Mouse (Mus musculus) CH12.LX (cell line): ENCODE measurements at regions not wholly inside any gene's neighbourhood (a gene's known extent, or its start where the extent isn't known, plus 50 kb on each side); places are given as distances from the start of the nearest gene placed in this dataset.
"Not testable (repeated sequence)": the region's sequence is repeated elsewhere in the genome, so short reads cannot be mapped to it uniquely, and the experiment has no call there.

ENCODE experiments used
- CHD2 ChIP-seq: IDR thresholded peaks from 2 replicates; pipeline ENCODE4 v1.6.1; 2011; ENCODE audit warnings: low read length, improper control_type of control experiment
- CTCF ChIP-seq, 2 experiments: IDR thresholded peaks in 1 of 2; conservative IDR thresholded peaks in 1 of 2; 2 replicates each; pipeline ENCODE4 v1.5.1; 2011 to 2012; ENCODE audit warnings: low read depth in 2 of 2, low read length in 2 of 2, improper control_type of control experiment in 1 of 2, inconsistent platforms in 1 of 2, mild to moderate bottlenecking in 1 of 2, moderate library complexity in 1 of 2
- E2F4 ChIP-seq: IDR thresholded peaks from 2 replicates; pipeline ENCODE4 v1.6.1; 2011; ENCODE audit warnings: low read depth, low read length, improper control_type of control experiment; ENCODE audit not compliant: insufficient replicate concordance
- ETS1 ChIP-seq: conservative IDR thresholded peaks from 2 replicates; pipeline ENCODE4 v1.6.1; 2012; ENCODE audit warnings: low read depth, mild to moderate bottlenecking, inconsistent platforms, low read length, improper control_type of control experiment, moderate library complexity
- HCFC1 ChIP-seq: IDR thresholded peaks from 2 replicates; pipeline ENCODE4 v1.6.1; 2012; ENCODE audit warnings: low read depth, mild to moderate bottlenecking, inconsistent platforms, low read length, improper control_type of control experiment
- IRF4 ChIP-seq: IDR thresholded peaks from 2 replicates; pipeline ENCODE4 v1.6.1; 2014; ENCODE audit warnings: low read depth, mild to moderate bottlenecking, inconsistent platforms, low read length, improper control_type of control experiment
- RAD21 ChIP-seq: IDR thresholded peaks from 2 replicates; pipeline ENCODE4 v1.6.1; 2011; ENCODE audit warnings: low read depth, mild to moderate bottlenecking, low read length, improper control_type of control experiment, moderate library complexity
- TCF12 ChIP-seq: IDR thresholded peaks from 2 replicates; pipeline ENCODE4 v1.6.1; 2014; ENCODE audit warnings: low read depth, mild to moderate bottlenecking, inconsistent platforms, low read length, improper control_type of control experiment
- ZC3H11A ChIP-seq: IDR thresholded peaks from 2 replicates; pipeline ENCODE4 v1.6.1; 2012; ENCODE audit warnings: low read depth, mild to moderate bottlenecking, inconsistent platforms, low read length, improper control_type of control experiment

DNA sequence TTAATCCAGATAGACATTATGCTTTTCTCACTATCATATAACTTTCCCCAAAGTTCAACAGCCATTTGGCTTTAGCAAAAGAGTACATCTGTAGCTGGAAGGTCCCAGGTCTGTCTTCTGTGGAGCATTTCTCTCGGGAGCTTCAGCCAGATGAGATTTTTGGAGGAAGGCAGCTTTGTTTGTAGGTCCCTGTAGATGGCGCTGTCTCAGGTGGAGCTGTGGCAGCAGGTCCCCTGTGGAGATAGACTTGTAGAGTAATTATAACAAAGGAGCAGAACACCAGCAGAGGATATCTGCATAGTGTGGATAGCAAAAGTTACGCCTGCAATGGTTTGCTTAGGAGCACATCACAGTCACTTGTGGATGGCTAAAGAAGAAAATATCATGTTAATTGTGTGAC lies 97.3 kb downstream of the 1700018G05Rik start:
- not testable (repeated sequence) for TF ChIP-seq CTCF (conservative IDR thresholded peaks at IDR 0.05 in 1 of 2, IDR thresholded peaks at IDR 0.05 in 1 of 2; ENCODE audit: low read depth in 2 of 2, low read length in 2 of 2); CHD2; HCFC1; ZC3H11A; E2F4; IRF4; TCF12; RAD21; ETS1
